Mouse (Mus musculus): ENCODE results near the gene Bex4. TPM values are rescaled to one million over a fixed set of nuclear protein-coding genes. Genes with fewer than 3 reads are reported as not detected.
"Not testable (repeated sequence)": the region's sequence is repeated elsewhere in the genome, so short reads cannot be mapped to it uniquely, and the experiment has no call there.

The Bex4 gene
- polyA plus RNA-seq, 1 experiment = 9.5 TPM

DNA sequence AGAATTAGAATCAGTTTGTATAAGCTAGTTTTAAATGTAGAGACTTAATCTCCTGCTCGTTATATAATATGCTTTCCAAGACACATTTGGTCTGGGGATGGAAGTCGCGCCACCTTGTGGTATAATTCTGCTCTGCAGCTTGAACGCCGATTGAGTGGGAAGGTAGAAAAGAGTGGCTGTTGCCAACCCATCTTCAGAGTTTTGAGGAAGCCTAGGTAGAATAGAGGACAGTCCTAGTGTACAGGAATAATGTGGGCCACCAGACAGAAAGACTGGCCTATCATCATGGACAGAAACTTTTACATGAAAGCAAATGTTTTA is 11.1 kb upstream of the Bex4 start:
- TF ChIP-seq FLI1 (IDR thresholded peaks at IDR 0.05; ENCODE audit: low read length) (no peak), GATA1 (IDR thresholded peaks at IDR 0.05; ENCODE audit: borderline replicate concordance, low read length) (no peak)
- Histone ChIP-seq H3K36me3 (replicated peaks; ENCODE audit: low read length) (no peaks in the 10 kb centered on the region), H3K4me1 (no peaks in the 10 kb centered on the region), H3K27me3 (replicated peaks) (peaks cover 2% of the 10 kb centered on the region), H3K9me3 (no peaks in the 10 kb centered on the region), H3K4me3 (replicated peaks) (no peak overlapping the region)

- Histone ChIP-seq H3K4me1 (no peaks in the 10 kb centered on the region), H3K27me3 (replicated peaks) (peaks cover 5% of the 10 kb centered on the region), H3K9me3 (no peaks in the 10 kb centered on the region), H3K4me3 (replicated peaks) (no peak overlapping the region), H3K36me3 (replicated peaks; ENCODE audit: low read length) (no peaks in the 10 kb centered on the region)
- TF ChIP-seq FLI1 (IDR thresholded peaks at IDR 0.05; ENCODE audit: low read length) (no peak), GATA1 (IDR thresholded peaks at IDR 0.05; ENCODE audit: borderline replicate concordance, low read length) (no peak)
Observed at GRCm38 (mm10) chrX:136135559-136135958, 3.2 kb upstream of the Bex4 start.

DNA sequence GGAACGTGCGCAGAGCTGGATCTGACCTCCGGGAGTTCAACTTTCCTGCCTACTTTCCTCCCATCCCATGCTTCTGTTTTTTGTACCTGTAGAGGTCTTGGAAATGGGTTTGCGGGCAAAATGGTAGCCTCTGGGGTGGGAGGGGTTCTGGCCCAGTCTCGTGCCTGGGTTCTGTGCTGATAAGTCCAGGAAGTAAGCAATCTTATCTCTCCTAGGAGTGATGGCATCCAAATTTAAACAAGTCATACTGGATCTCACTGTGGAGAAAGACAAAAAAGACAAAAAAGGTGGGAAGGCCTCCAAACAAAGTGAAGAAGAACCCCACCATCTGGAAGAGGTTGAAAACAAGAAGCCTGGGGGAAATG is 826 bp downstream of the Bex4 start:
- peak overlapping the region; percentile 68 for H3K4me3 ChIP-seq (replicated peaks)
- not testable (repeated sequence) for H3K9me3 ChIP-seq; H3K4me1 ChIP-seq; H3K36me3 ChIP-seq (replicated peaks; ENCODE audit: low read length); H3K27me3 ChIP-seq (replicated peaks)

DNA sequence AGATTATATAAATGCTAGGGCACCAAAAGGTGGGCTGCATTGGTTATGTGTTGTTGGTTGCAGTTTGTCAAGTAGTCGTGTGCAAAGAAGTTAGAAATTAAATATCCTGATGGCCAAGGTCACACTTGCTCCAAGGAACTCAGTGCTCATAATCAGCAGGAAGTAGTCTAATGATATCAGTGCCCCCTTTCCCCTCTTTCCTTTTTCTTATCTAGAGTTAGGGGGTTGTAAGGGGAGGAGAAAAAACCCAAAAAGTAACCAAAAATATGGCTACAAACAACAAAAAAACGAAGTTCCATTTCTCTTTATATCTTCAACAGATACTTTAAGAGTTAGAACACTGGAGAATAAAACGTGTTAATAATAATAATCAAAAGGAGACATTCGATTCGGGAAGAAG is 2.6 kb downstream of the Bex4 start:
- no peaks in the 10 kb centered on the region for H3K9me3 ChIP-seq
- TF ChIP-seq GATA1 (IDR thresholded peaks at IDR 0.05; ENCODE audit: borderline replicate concordance, low read length) (no peak), FLI1 (IDR thresholded peaks at IDR 0.05; ENCODE audit: low read length) (no peak)
- no peak overlapping the region for H3K4me3 ChIP-seq (replicated peaks)
- peaks cover 4% of the 10 kb centered on the region for H3K27me3 ChIP-seq (replicated peaks)
- H3K36me3 ChIP-seq (replicated peaks; ENCODE audit: low read length) = no peaks in the 10 kb centered on the region
- no peaks in the 10 kb centered on the region; the same call in 1 of the 2 replicates for H3K4me1 ChIP-seq

- Histone ChIP-seq H3K4me3 (replicated peaks) (no peak overlapping the region), H3K27me3 (replicated peaks) (peaks cover 8% of the 10 kb centered on the region), H3K9me3 (no peaks in the 10 kb centered on the region), H3K36me3 (replicated peaks; ENCODE audit: low read length) (no peaks in the 10 kb centered on the region), H3K4me1 (no peaks in the 10 kb centered on the region; the same call in 1 of the 2 replicates)
- TF ChIP-seq FLI1 (IDR thresholded peaks at IDR 0.05; ENCODE audit: low read length) (no peak), GATA1 (IDR thresholded peaks at IDR 0.05; ENCODE audit: borderline replicate concordance, low read length) (no peak)
Observed at GRCm38 (mm10) chrX:136143711-136144110, 4.9 kb downstream of the Bex4 start.

DNA sequence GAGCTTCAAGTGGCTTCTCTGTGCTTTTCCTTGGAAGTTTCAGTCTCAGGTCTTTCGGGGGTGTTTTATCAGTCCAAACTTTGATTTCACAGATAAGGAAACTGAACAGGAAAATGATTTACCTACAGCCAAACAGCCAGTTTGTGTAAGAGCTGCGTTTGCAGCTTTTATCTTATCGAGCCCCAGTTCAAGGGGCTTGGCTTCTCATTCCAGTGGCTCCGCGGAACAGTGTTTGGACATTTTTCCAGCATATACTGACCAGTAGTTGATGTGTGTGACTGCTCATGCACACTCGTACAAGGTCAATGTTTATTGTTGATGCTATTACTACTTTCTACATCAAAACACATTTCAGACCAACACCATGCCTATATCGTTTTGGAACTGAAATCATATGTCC is 5.4 kb downstream of the Bex4 start:
- Histone ChIP-seq H3K9me3 (no peaks in the 10 kb centered on the region), H3K4me3 (replicated peaks) (no peak overlapping the region), H3K4me1 (no peaks in the 10 kb centered on the region; the same call in 1 of the 2 replicates), H3K27me3 (replicated peaks) (peaks cover 8% of the 10 kb centered on the region), H3K36me3 (replicated peaks; ENCODE audit: low read length) (no peaks in the 10 kb centered on the region)
- TF ChIP-seq FLI1 (IDR thresholded peaks at IDR 0.05; ENCODE audit: low read length) (no peak), GATA1 (IDR thresholded peaks at IDR 0.05; ENCODE audit: borderline replicate concordance, low read length) (no peak)

DNA sequence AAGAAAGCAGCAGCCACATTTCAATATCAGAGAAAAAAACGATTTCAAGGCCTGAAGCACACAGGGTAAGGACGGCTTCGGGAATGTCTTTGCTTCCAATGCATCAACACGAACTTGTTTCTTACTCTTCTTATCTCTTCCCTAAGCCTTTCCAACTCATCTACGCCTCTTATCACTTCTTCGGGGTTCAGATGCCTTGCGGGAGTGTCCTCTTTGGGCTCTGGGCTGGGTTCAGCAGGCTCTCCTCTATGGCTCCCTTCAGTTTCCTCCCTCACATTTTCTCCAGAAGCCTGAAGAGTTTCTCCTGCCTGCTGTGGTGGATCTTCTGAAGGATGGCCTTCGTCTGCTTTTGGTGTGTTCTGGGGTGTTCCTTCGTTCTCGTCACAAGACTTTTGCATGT is 31.8 kb downstream of the Bex4 start:
- TF ChIP-seq FLI1 (IDR thresholded peaks at IDR 0.05; ENCODE audit: low read length) (no peak), GATA1 (IDR thresholded peaks at IDR 0.05; ENCODE audit: borderline replicate concordance, low read length) (no peak)
- no peaks in the 10 kb centered on the region for H3K9me3 ChIP-seq
- 0 out of 2 replicates have a peak, but pooled peaks cover 4% of the 10 kb centered on the region for H3K4me1 ChIP-seq
- H3K27me3 ChIP-seq (replicated peaks) = peaks cover 8% of the 10 kb centered on the region
- H3K36me3 ChIP-seq (replicated peaks; ENCODE audit: low read length) = peaks cover 3% of the 10 kb centered on the region
- no peak overlapping the region for H3K4me3 ChIP-seq (replicated peaks)

- Histone ChIP-seq H3K4me3 (replicated peaks) (peak overlapping the region; percentile 91), H3K36me3 (replicated peaks; ENCODE audit: low read length) (peaks cover 3% of the 10 kb centered on the region), H3K9me3 (no peaks in the 10 kb centered on the region), H3K4me1 (0 out of 2 replicates have a peak, but pooled peaks cover 4% of the 10 kb centered on the region), H3K27me3 (replicated peaks) (peaks cover 7% of the 10 kb centered on the region)
- no peak for TF ChIP-seq FLI1 (IDR thresholded peaks at IDR 0.05; ENCODE audit: low read length)
- no peak for TF ChIP-seq GATA1 (IDR thresholded peaks at IDR 0.05; ENCODE audit: borderline replicate concordance, low read length)
Observed at GRCm38 (mm10) chrX:136171189-136172117, 32.7 kb downstream of the Bex4 start.

DNA sequence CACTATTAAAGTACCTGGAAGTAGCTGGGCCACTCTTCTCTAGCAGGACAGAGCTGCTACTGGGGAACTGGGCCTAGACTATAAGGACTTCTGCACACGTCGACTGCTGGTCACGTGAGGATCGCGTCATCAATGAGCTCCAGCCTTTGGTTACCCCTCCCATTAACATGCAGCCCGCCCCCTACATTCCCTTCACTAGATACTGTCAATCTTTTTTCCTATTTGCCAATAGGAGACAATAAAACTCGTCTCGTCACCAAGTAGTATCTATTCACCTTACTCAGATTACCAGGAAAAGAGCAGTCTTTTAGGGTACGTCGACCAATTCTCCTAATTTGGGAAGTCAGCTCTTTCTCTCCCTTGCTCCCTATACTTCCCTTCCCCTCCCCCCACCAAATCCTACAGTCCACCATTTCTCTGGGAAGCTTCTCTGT is 33.3 kb downstream of the Bex4 start, which contains the start of gene Tceal8:
Gene Tceal8 (minus strand): TSS at position 225 of the 434 bp plus-strand sequence.
- H3K4me3 ChIP-seq (replicated peaks) = peak within 1 kb of the TSS; percentile 91
- peaks cover 3% of the 10 kb centered on the region for H3K36me3 ChIP-seq (replicated peaks; ENCODE audit: low read length)
- H3K4me1 ChIP-seq = 0 out of 2 replicates have a peak, but pooled peaks cover 4% of the 10 kb centered on the region
- H3K9me3 ChIP-seq = no peaks in the 10 kb centered on the region
- peaks cover 7% of the 10 kb centered on the region for H3K27me3 ChIP-seq (replicated peaks)
- TF ChIP-seq FLI1 (IDR thresholded peaks at IDR 0.05; ENCODE audit: low read length) (no peak), GATA1 (IDR thresholded peaks at IDR 0.05; ENCODE audit: borderline replicate concordance, low read length) (no peak)

GRCm38 (mm10) chrX:136172786-136173185 is 34.0 kb downstream of the Bex4 start:
- no peak for TF ChIP-seq GATA1 (IDR thresholded peaks at IDR 0.05; ENCODE audit: borderline replicate concordance, low read length)
- TF ChIP-seq FLI1 (IDR thresholded peaks at IDR 0.05; ENCODE audit: low read length) = no peak
- Histone ChIP-seq H3K36me3 (replicated peaks; ENCODE audit: low read length) (peaks cover 3% of the 10 kb centered on the region), H3K4me1 (0 out of 2 replicates have a peak, but pooled peaks cover 4% of the 10 kb centered on the region), H3K9me3 (no peaks in the 10 kb centered on the region), H3K27me3 (replicated peaks) (peaks cover 7% of the 10 kb centered on the region), H3K4me3 (replicated peaks) (no peak overlapping the region)

Data from megakaryocyte, embryonic 14.5 days (primary cell).